Mouse (Mus musculus): ENCODE data around the gene Pacsin2.

GRCm38 (mm10) chr15:83484311-83484710, 19.9 kb upstream of the Pacsin2 start:
- TF ChIP-seq CTCF (IDR thresholded peaks at IDR 0.05; ENCODE audit: borderline replicate concordance, control insufficient read depth, extremely low read depth, insufficient read depth, low read length, poor library complexity) (no peak), POLR2A (IDR thresholded peaks at IDR 0.05; ENCODE audit: control insufficient read depth, extremely low read depth, insufficient read depth, low read length, poor library complexity) (no peak)

All from thymus, adult 2 months (tissue).